Mouse (Mus musculus) MEL (cell line): Measurements from ENCODE around the gene Lrrc61. TPM values are rescaled to one million over a fixed set of nuclear protein-coding genes. Genes with fewer than 3 reads are reported as not detected.
"Not testable (repeated sequence)": the region's sequence is repeated elsewhere in the genome, so short reads cannot be mapped to it uniquely, and the experiment has no call there.

Experiments
- DNase-seq: peaks from one replicate; pipeline ENCODE4 v3.0.0; 2011; ENCODE audit warnings: low read depth, low spot score
- H3K27ac ChIP-seq: 2 replicates; pipeline ENCODE4 v1.5.1; 2012; ENCODE audit warnings: low read depth, mild to moderate bottlenecking, control low read depth, low read length, moderate library complexity; ENCODE audit not compliant: control insufficient read depth
- H3K27me3 ChIP-seq, 2 experiments: fragments of 150-350 bp in 1 of 2; sonication (generic) in 1 of 2; 2 replicates each; pipeline ENCODE4 v1.6.1; 2012; ENCODE audit warnings: low read length in 2 of 2, mild to moderate bottlenecking in 2 of 2, improper control_type of control experiment in 1 of 2, moderate library complexity in 1 of 2; ENCODE audit not compliant: insufficient read depth in 2 of 2, control insufficient read depth in 1 of 2
- H3K36me3 ChIP-seq, 2 experiments: 2 replicates each; pipeline ENCODE4 v1.6.1; 2012 to 2014; ENCODE audit warnings: low read length in 2 of 2, improper control_type of control experiment in 1 of 2, inconsistent platforms in 1 of 2, mild to moderate bottlenecking in 1 of 2; ENCODE audit not compliant: insufficient read depth in 2 of 2, control insufficient read depth in 1 of 2
- H3K4me1 ChIP-seq, 2 experiments: fragments of 150-350 bp in 1 of 2; sonication (generic) in 1 of 2; 2 replicates each; pipeline ENCODE4 v1.6.1; 2012; ENCODE audit warnings: low read length in 2 of 2, improper control_type of control experiment in 1 of 2, mild to moderate bottlenecking in 1 of 2; ENCODE audit not compliant: insufficient read depth in 2 of 2, control insufficient read depth in 1 of 2
- H3K4me3 ChIP-seq, 2 experiments: fragments of 150-350 bp in 1 of 2; sonication (generic) in 1 of 2; 2 replicates each; pipeline ENCODE4 v1.5.1; 2012; ENCODE audit warnings: low read depth in 2 of 2, low read length in 2 of 2, mild to moderate bottlenecking in 2 of 2, moderate library complexity in 2 of 2, control low read depth in 1 of 2, improper control_type of control experiment in 1 of 2; ENCODE audit not compliant: control insufficient read depth in 1 of 2, insufficient read depth in 1 of 2
- H3K79me2 ChIP-seq: 2 replicates; pipeline ENCODE4 v1.6.1; 2012; ENCODE audit warnings: mild to moderate bottlenecking, low read length, moderate library complexity; ENCODE audit not compliant: control insufficient read depth, poor library complexity, insufficient read depth
- H3K9ac ChIP-seq: 2 replicates; pipeline ENCODE4 v1.6.1; 2012; ENCODE audit warnings: low read depth, mild to moderate bottlenecking, control low read depth, low read length, moderate library complexity; ENCODE audit not compliant: control insufficient read depth, poor library complexity, severe bottlenecking
- H3K9me3 ChIP-seq: fragments of 150-350 bp; sonication (generic); replicated peaks from 2 replicates; pipeline ENCODE4 v1.6.1; 2012; ENCODE audit warnings: mild to moderate bottlenecking, low read length, improper control_type of control experiment, moderate library complexity; ENCODE audit not compliant: insufficient read depth
- BHLHE40 ChIP-seq: IDR thresholded peaks from 2 replicates; pipeline ENCODE4 v1.6.1; 2012; ENCODE audit warnings: low read depth, mild to moderate bottlenecking, inconsistent platforms, low read length, improper control_type of control experiment, borderline replicate concordance
- CTCF ChIP-seq, 3 experiments: IDR thresholded peaks in 2 of 3; conservative IDR thresholded peaks in 1 of 3; 2 replicates each; pipeline ENCODE4 v1.5.1; 2011 to 2012; ENCODE audit warnings: low read length in 3 of 3, low read depth in 2 of 3, mild to moderate bottlenecking in 2 of 3, improper control_type of control experiment in 1 of 3, inconsistent platforms in 1 of 3, mixed read lengths in 1 of 3, moderate library complexity in 1 of 3; ENCODE audit not compliant: control insufficient read depth in 1 of 3, insufficient read depth in 1 of 3, poor library complexity in 1 of 3, severe bottlenecking in 1 of 3
- E2F4 ChIP-seq: IDR thresholded peaks from 2 replicates; pipeline ENCODE4 v1.6.1; 2011; ENCODE audit warnings: low read depth, low read length, improper control_type of control experiment, borderline replicate concordance
- EP300 ChIP-seq, 2 experiments: IDR thresholded peaks; 2 replicates each; pipeline ENCODE4 v1.6.1; 2011; ENCODE audit warnings: improper control_type of control experiment in 2 of 2, low read length in 2 of 2, low read depth in 1 of 2, mild to moderate bottlenecking in 1 of 2
- GATA1 ChIP-seq: IDR thresholded peaks from 2 replicates; pipeline ENCODE4 v1.6.1; 2011; ENCODE audit warnings: low read depth, low read length, improper control_type of control experiment
- HCFC1 ChIP-seq: IDR thresholded peaks from 2 replicates; pipeline ENCODE4 v1.6.1; 2012; ENCODE audit warnings: low read depth, mild to moderate bottlenecking, inconsistent platforms, low read length, improper control_type of control experiment, moderate library complexity
- JUND ChIP-seq: IDR thresholded peaks from 2 replicates; pipeline ENCODE4 v1.6.1; 2011; ENCODE audit warnings: low read depth, mild to moderate bottlenecking, improper control_type of control experiment, low read length
- KAT2A ChIP-seq: conservative IDR thresholded peaks from 2 replicates; pipeline ENCODE4 v1.6.1; 2012; ENCODE audit warnings: low read depth, low read length, improper control_type of control experiment, inconsistent platforms
- MAX ChIP-seq: IDR thresholded peaks from 2 replicates; pipeline ENCODE4 v1.6.1; 2011; ENCODE audit warnings: low read length, improper control_type of control experiment
- MEF2A ChIP-seq: IDR thresholded peaks from 2 replicates; pipeline ENCODE4 v1.6.1; 2014; ENCODE audit warnings: low read depth, mild to moderate bottlenecking, inconsistent platforms, low read length, improper control_type of control experiment; ENCODE audit not compliant: poor library complexity, insufficient replicate concordance, severe bottlenecking; ENCODE audit errors: extremely low read depth
- MYB ChIP-seq: IDR thresholded peaks from 2 replicates; pipeline ENCODE4 v1.6.1; 2011; ENCODE audit warnings: mild to moderate bottlenecking, low read depth, low read length, improper control_type of control experiment
- NELFE ChIP-seq: IDR thresholded peaks from 2 replicates; pipeline ENCODE4 v1.6.1; 2011; ENCODE audit warnings: low read depth, low read length, improper control_type of control experiment
- NRF1 ChIP-seq: IDR thresholded peaks from 2 replicates; pipeline ENCODE4 v1.6.1; 2014; ENCODE audit warnings: low read depth, mild to moderate bottlenecking, inconsistent platforms, low read length, improper control_type of control experiment, moderate library complexity; ENCODE audit not compliant: poor library complexity, insufficient read depth, severe bottlenecking
- POLR2AphosphoS2 ChIP-seq: IDR thresholded peaks from 2 replicates; pipeline ENCODE4 v1.6.1; 2011; ENCODE audit warnings: low read length, improper control_type of control experiment
- RAD21 ChIP-seq: IDR thresholded peaks from 2 replicates; pipeline ENCODE4 v1.6.1; 2011; ENCODE audit warnings: mild to moderate bottlenecking, low read depth, low read length, improper control_type of control experiment
- RCOR1 ChIP-seq: IDR thresholded peaks from 2 replicates; pipeline ENCODE4 v1.6.1; 2012; ENCODE audit warnings: low read depth, mild to moderate bottlenecking, inconsistent platforms, low read length, improper control_type of control experiment
- SIN3A ChIP-seq: IDR thresholded peaks from 2 replicates; pipeline ENCODE4 v1.6.1; 2012; ENCODE audit warnings: low read length, improper control_type of control experiment, inconsistent platforms
- ZC3H11A ChIP-seq: IDR thresholded peaks from 2 replicates; pipeline ENCODE4 v1.6.1; 2012; ENCODE audit warnings: low read depth, mild to moderate bottlenecking, inconsistent platforms, low read length, improper control_type of control experiment
- polyA plus RNA-seq, 2 experiments: library from polyadenylated mRNA; stranded (reverse) in 1 of 2; unstranded in 1 of 2; fragments of >175 nt in 1 of 2; fragments of >200 nt in 1 of 2; gene quantifications; 2 replicates each; pipeline versions ENCODE4 v1.2.1 to v1.2.4; 2012; ENCODE audit warnings: low replicate concordance in 2 of 2, low read depth in 1 of 2; ENCODE audit not compliant: insufficient read length in 2 of 2, insufficient read depth in 1 of 2, missing spikeins in 1 of 2
- total RNA-seq: library from RNA; depleted of rRNA; stranded (reverse); fragments of 300-350 nt; gene quantifications from 2 replicates; pipeline ENCODE4 v1.2.3, GENCODE M21; 2012

Gene Lrrc61
- total and polyA plus RNA-seq, 3 experiments: not detected

GRCm38 (mm10) chr6:48510426-48510825, 44.2 kb upstream of the Lrrc61 start:
- H3K4me3 ChIP-seq: no peak overlapping the region
- no peaks in the 10 kb centered on the region for H3K9me3 ChIP-seq
- no peak for DNase-seq
- H3K27ac ChIP-seq: no peak overlapping the region
- H3K36me3 ChIP-seq: no peaks in the 10 kb centered on the region
- H3K27me3 ChIP-seq: no peaks in the 10 kb centered on the region
- no peak for TF ChIP-seq BHLHE40
- no peak for TF ChIP-seq HCFC1
- no peak for TF ChIP-seq CTCF (IDR thresholded peaks at IDR 0.05 in 2 of 3, conservative IDR thresholded peaks at IDR 0.05 in 1 of 3; ENCODE audit: control insufficient read depth in 1 of 3, insufficient read depth in 1 of 3, low read depth in 2 of 3, low read length in 3 of 3, poor library complexity in 1 of 3, severe bottlenecking in 1 of 3)
- TF ChIP-seq MYB: no peak
- no peak for TF ChIP-seq SIN3A
- TF ChIP-seq NRF1: no peak
- no peak for TF ChIP-seq POLR2AphosphoS2
- TF ChIP-seq RAD21: no peak
- no peak for TF ChIP-seq NELFE
- TF ChIP-seq KAT2A: no peak
- no peak for TF ChIP-seq RCOR1
- no peak for TF ChIP-seq GATA1
- TF ChIP-seq E2F4: no peak
- TF ChIP-seq MEF2A: no peak
- H3K79me2 ChIP-seq: no peaks in the 10 kb centered on the region
- H3K4me1 ChIP-seq: no peaks in the 10 kb centered on the region
- no peak overlapping the region for H3K9ac ChIP-seq

DNA sequence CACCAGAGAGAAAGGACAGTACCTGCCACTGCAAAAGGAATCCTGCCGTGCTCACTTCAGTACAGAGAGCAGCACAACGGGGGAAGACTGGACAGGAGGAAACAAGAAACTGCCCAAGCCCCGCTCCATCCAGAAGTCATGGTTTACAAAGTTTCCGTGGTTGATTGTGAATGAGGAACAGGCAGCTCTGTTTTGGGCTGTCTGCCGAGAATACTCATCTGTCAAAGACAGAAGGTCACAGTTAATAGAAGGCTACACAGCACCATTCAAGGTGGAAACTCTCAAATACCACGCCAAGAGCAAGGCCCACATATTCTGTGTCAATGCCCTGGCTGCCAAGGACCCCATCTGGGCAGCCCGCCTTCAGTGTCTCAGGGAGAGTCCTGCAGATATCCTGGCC, 42.7 kb upstream of the Lrrc61 start:
- no peak overlapping the region for H3K27ac ChIP-seq
- no peak for DNase-seq
- H3K9me3 ChIP-seq: no peaks in the 10 kb centered on the region
- TF ChIP-seq EP300 (IDR thresholded peaks at IDR 0.05; ENCODE audit: low read depth in 1 of 2, low read length in 2 of 2) (no peak), MAX (no peak), NRF1 (no peak), JUND (no peak), ZC3H11A (no peak)
- no peak overlapping the region for H3K4me3 ChIP-seq
- no peaks in the 10 kb centered on the region for H3K4me1 ChIP-seq
- no peak overlapping the region for H3K9ac ChIP-seq
- no peaks in the 10 kb centered on the region for H3K36me3 ChIP-seq
- no peaks in the 10 kb centered on the region for H3K79me2 ChIP-seq
- H3K27me3 ChIP-seq: no peaks in the 10 kb centered on the region

GRCm38 (mm10) chr6:48524882-48525281, 29.7 kb upstream of the Lrrc61 start:
- not testable (repeated sequence) for H3K9me3 ChIP-seq, H3K4me1 ChIP-seq, H3K79me2 ChIP-seq, H3K4me3 ChIP-seq, H3K36me3 ChIP-seq, H3K9ac ChIP-seq, DNase-seq, H3K27me3 ChIP-seq, H3K27ac ChIP-seq
